Comparison of ENCODE assay signal across 8 mouse cellular contexts in genomic region chr9:21796259-21796658, GRCm38 (mm10). TPM values are rescaled to one million over a fixed set of nuclear protein-coding genes. Genes with fewer than 3 reads are reported as not detected.
DNase-seq lines count a peak whose midpoint lies in the region; ATAC-seq and TF ChIP-seq lines count a peak whose summit lies in the region.

No protein-coding gene starts in this region.

- no peak for TF ChIP-seq POLR2A in kidney, adult 2 months (IDR thresholded peaks at IDR 0.05; ENCODE audit: low read depth, low read length)

- peak overlapping the region; percentile 68 for H3K4me2 ChIP-seq in embryonic facial prominence, embryonic 14.5 days (ENCODE audit: low read depth, low read length)
- H3K4me2 ChIP-seq in intestine, embryonic 14.5 days (ENCODE audit: low read length), result peak overlapping the region; percentile 56

- H3K9ac ChIP-seq in embryonic facial prominence, embryonic 14.5 days (ENCODE audit: low read depth, low read length), result peak overlapping the region; percentile 52
- H3K9ac ChIP-seq in intestine, embryonic 14.5 days (ENCODE audit: low read length), result peak overlapping the region; percentile 25

- H3K27ac ChIP-seq in kidney, adult 2 months (ENCODE audit: insufficient read depth, low read depth, low read length), result peak overlapping the region; percentile 58; the same call in 1 of the 2 replicates
- peak overlapping the region; percentile 96; the same call in 1 of the 2 replicates for H3K27ac ChIP-seq in embryonic facial prominence, embryonic 14.5 days (replicated peaks; ENCODE audit: low read depth, low read length)
- peak overlapping the region; percentile 71 for H3K27ac ChIP-seq in intestine, embryonic 14.5 days (ENCODE audit: low read depth)

- DNase-seq in kidney, adult 2 months, result no peak
- DNase-seq in kidney, adult 8-10 months, result no peak
- peak; percentile 26 for DNase-seq in embryonic facial prominence, embryonic 14.5 days (ENCODE audit: low spot score)
- peak; percentile 58 for DNase-seq in intestine, embryonic 14.5 days (ENCODE audit: low spot score)
- peak; percentile 54 for DNase-seq in lung, postnatal 10 days
- DNase-seq in adrenal gland, postnatal 36 days, result no peak
- DNase-seq in adrenal gland, postnatal 25 days, result no peak
- no peak for DNase-seq in layer of hippocampus, adult 11-12 months (ENCODE audit: low spot score)

- no peaks in the 10 kb centered on the region for H3K27me3 ChIP-seq in kidney, adult 2 months (replicated peaks; ENCODE audit: control insufficient read depth, insufficient read depth, low read length)
- no peaks in the 10 kb centered on the region for H3K27me3 ChIP-seq in embryonic facial prominence, embryonic 14.5 days (replicated peaks; ENCODE audit: control insufficient read depth, insufficient read depth, low read length)
- H3K27me3 ChIP-seq in intestine, embryonic 14.5 days (replicated peaks; ENCODE audit: control insufficient read depth, insufficient read depth, low read length), result no peaks in the 10 kb centered on the region

- no peak overlapping the region for H3K4me3 ChIP-seq in kidney, adult 2 months (ENCODE audit: insufficient read depth, low read depth, low read length)
- peak overlapping the region; percentile 87 for H3K4me3 ChIP-seq in embryonic facial prominence, embryonic 14.5 days (ENCODE audit: low read depth, low read length)
- peak overlapping the region; percentile 89 for H3K4me3 ChIP-seq in intestine, embryonic 14.5 days (ENCODE audit: low read depth, low read length)

- 45% methylated on average over 3 of the region's 3 CpGs for WGBS in kidney, adult 2 months
- WGBS in embryonic facial prominence, embryonic 14.5 days, result 12% methylated on average over 3 of the region's 3 CpGs
- WGBS in intestine, embryonic 14.5 days, result 43% methylated on average over 3 of the region's 3 CpGs

- peaks cover 11% of the 10 kb centered on the region for H3K4me1 ChIP-seq in kidney, adult 2 months (ENCODE audit: control insufficient read depth, insufficient read depth, low read length)
- H3K4me1 ChIP-seq in embryonic facial prominence, embryonic 14.5 days (ENCODE audit: control insufficient read depth, insufficient read depth, low read length), result peaks cover 30% of the 10 kb centered on the region
- peaks cover 35% of the 10 kb centered on the region for H3K4me1 ChIP-seq in intestine, embryonic 14.5 days (replicated peaks; ENCODE audit: control insufficient read depth, insufficient read depth, low read length)

- no peak for ATAC-seq in embryonic facial prominence, embryonic 14.5 days (ENCODE audit: low read depth)
- no peak for ATAC-seq in intestine, embryonic 14.5 days (replicated peaks; ENCODE audit: low FRiP score, low TSS enrichment, low read depth)

- no peaks in the 10 kb centered on the region for H3K36me3 ChIP-seq in kidney, adult 2 months (ENCODE audit: control insufficient read depth, insufficient read depth, low read length)
- peaks cover 44% of the 10 kb centered on the region for H3K36me3 ChIP-seq in embryonic facial prominence, embryonic 14.5 days (ENCODE audit: control insufficient read depth, insufficient read depth, low read length)
- H3K36me3 ChIP-seq in intestine, embryonic 14.5 days (ENCODE audit: control insufficient read depth, insufficient read depth, low read length), result peaks cover 43% of the 10 kb centered on the region

- TF ChIP-seq CTCF in kidney, adult 2 months (conservative IDR thresholded peaks at IDR 0.05; ENCODE audit: insufficient read depth, insufficient read length, low read depth, low read length), result no peak

- no peaks in the 10 kb centered on the region for H3K9me3 ChIP-seq in embryonic facial prominence, embryonic 14.5 days (ENCODE audit: control insufficient read depth, low read length)
- no peaks in the 10 kb centered on the region for H3K9me3 ChIP-seq in intestine, embryonic 14.5 days (ENCODE audit: control insufficient read depth, low read length)

RNA-seq across cellular contexts. Expression of gene Kank2, which starts 2.3 kb away (rescaled TPM):
- 21.8 and 23.6 TPM in 2 replicates for polyA plus RNA-seq in kidney, adult 2 months (2012; rRNA removed)
- polyA plus RNA-seq in embryonic facial prominence, embryonic 14.5 days (2014; fragmentation: Nextera tagmentation; extraction: Ambion mirVana), result 10.7 and 12.1 TPM in 2 replicates
- 9.5 and 9.6 TPM in 2 replicates for polyA plus RNA-seq in intestine, embryonic 14.5 days (2014; fragmentation: Nextera tagmentation; extraction: Ambion mirVana)
- total RNA-seq in adrenal gland, postnatal 36 days (2021), result 10 to 100 TPM; 31.2 to 38.3 TPM
- 37.3 and 46.2 TPM in 2 replicates for total RNA-seq in adrenal gland, postnatal 25 days (2021)

RNA-seq across cellular contexts. Expression of gene Spc24, which starts 36.2 kb away (rescaled TPM):
- 3.4 and 6.0 TPM in 2 replicates for polyA plus RNA-seq in kidney, adult 2 months (2012; rRNA removed)
- 70.4 and 81.9 TPM in 2 replicates for polyA plus RNA-seq in embryonic facial prominence, embryonic 14.5 days (2014; fragmentation: Nextera tagmentation; extraction: Ambion mirVana)
- 127 and 135 TPM in 2 replicates for polyA plus RNA-seq in intestine, embryonic 14.5 days (2014; fragmentation: Nextera tagmentation; extraction: Ambion mirVana)
- total RNA-seq in adrenal gland, postnatal 36 days (2021), result 1 to 10 TPM; 2.3 to 3.9 TPM
- total RNA-seq in adrenal gland, postnatal 25 days (2021), result 4.7 and 5.6 TPM in 2 replicates

RNA-seq across cellular contexts. Expression of gene Angptl8, which starts 39.1 kb away (rescaled TPM):
- 11.9 and 19.5 TPM in 2 replicates for polyA plus RNA-seq in kidney, adult 2 months (2012; rRNA removed)
- polyA plus RNA-seq in embryonic facial prominence, embryonic 14.5 days (2014; fragmentation: Nextera tagmentation; extraction: Ambion mirVana), result 0.41 and 0.54 TPM in 2 replicates
- polyA plus RNA-seq in intestine, embryonic 14.5 days (2014; fragmentation: Nextera tagmentation; extraction: Ambion mirVana), result 4.0 and 4.3 TPM in 2 replicates
- 1 to 10 TPM; 7.5 to 8.7 TPM for total RNA-seq in adrenal gland, postnatal 36 days (2021)
- total RNA-seq in adrenal gland, postnatal 25 days (2021), result 4.5 and 17.1 TPM in 2 replicates

RNA-seq across cellular contexts. Expression of gene Dock6, which starts 56.2 kb away (rescaled TPM):
- 67.7 and 84.6 TPM in 2 replicates for polyA plus RNA-seq in kidney, adult 2 months (2012; rRNA removed)
- polyA plus RNA-seq in embryonic facial prominence, embryonic 14.5 days (2014; fragmentation: Nextera tagmentation; extraction: Ambion mirVana), result 28.3 and 30.2 TPM in 2 replicates
- polyA plus RNA-seq in intestine, embryonic 14.5 days (2014; fragmentation: Nextera tagmentation; extraction: Ambion mirVana), result 39.4 and 40.0 TPM in 2 replicates
- total RNA-seq in adrenal gland, postnatal 36 days (2021), result 10 to 100 TPM; 31.2 to 40.7 TPM
- total RNA-seq in adrenal gland, postnatal 25 days (2021), result 45.6 and 46.0 TPM in 2 replicates

Comparison
In these comparisons a context has a peak if more than half of its experiments do, and no peak if none do; other contexts are left out.
1. DNase-seq: peak in embryonic facial prominence, embryonic 14.5 days (single experiment), intestine, embryonic 14.5 days (single experiment) and lung, postnatal 10 days (single experiment); none in kidney, adult 2 months (single experiment), kidney, adult 8-10 months (0 of 2), adrenal gland, postnatal 36 days (0 of 2), adrenal gland, postnatal 25 days (single experiment) and layer of hippocampus, adult 11-12 months (single experiment).
2. RNA of gene Spc24, which starts 36.2 kb away (polyA plus RNA-seq): 127 to 135 TPM in intestine, embryonic 14.5 days and 70.4 to 81.9 TPM in embryonic facial prominence, embryonic 14.5 days; 3.4 to 6.0 TPM in kidney, adult 2 months; every median in the first group is over 10 times any median in the second.
3. Peak in every context shown above with its lines, with median percentiles within 50 percentile points of each other: H3K27ac ChIP-seq.